Mouse (Mus musculus) 416B (cell line): ENCODE data around the gene Cerk.

Experiments
- DNase-seq: peaks from one replicate; pipeline ENCODE4 v3.0.0; 2011; ENCODE audit warnings: low read depth

Cerk gene

GRCm38 (mm10) chr15:86089991-86090529 is 95.9 kb downstream of the Cerk start:
- DNase-seq = no peak
